Mouse (Mus musculus): ENCODE results near the gene Acrbp. TPM values are rescaled to one million over a fixed set of nuclear protein-coding genes. Genes with fewer than 3 reads are reported as not detected.
"Not testable (repeated sequence)": the region's sequence is repeated elsewhere in the genome, so short reads cannot be mapped to it uniquely, and the experiment has no call there.

Gene Acrbp
- polyA plus RNA-seq, 1 experiment from 2014 or later, result 4.4 TPM

- H3K4me1 ChIP-seq (ENCODE audit: insufficient read depth, low read depth, low read length), result peaks cover 5% of the 10 kb centered on the region; the same call in 1 of the 2 replicates
- H3K36me3 ChIP-seq (ENCODE audit: insufficient read depth, low read length), result no peaks in the 10 kb centered on the region
- TF ChIP-seq EP300 (IDR thresholded peaks at IDR 0.05) (no peak), CTCF (IDR thresholded peaks at IDR 0.05) (no peak)
- ATAC-seq (peak; percentile 86), DNase-seq (ENCODE audit: low spot score) (peak; percentile 92)
- no peaks in the 10 kb centered on the region for H3K9me3 ChIP-seq (ENCODE audit: low read length)
- no peaks in the 10 kb centered on the region for H3K27me3 ChIP-seq (replicated peaks; ENCODE audit: insufficient read depth, low read length)
- WGBS, result 1% methylated on average over 24 of the region's 78 CpGs
- peak overlapping the region; percentile 80 for H3K4me3 ChIP-seq (ENCODE audit: low read depth, low read length)
- H3K9ac ChIP-seq (replicated peaks; ENCODE audit: low read depth), result peak overlapping the region; percentile 82
- peak overlapping the region; percentile 98 for H3K27ac ChIP-seq (ENCODE audit: low read length)
- H3K4me2 ChIP-seq (replicated peaks; ENCODE audit: low read depth, low read length), result peak overlapping the region; percentile 77
These were observed 40.1 kb upstream of the Acrbp start for GRCm38 (mm10) chr6:125009181-125010073.

- H3K4me2 ChIP-seq (replicated peaks; ENCODE audit: low read depth, low read length), result no peak overlapping the region
- H3K9ac ChIP-seq (replicated peaks; ENCODE audit: low read depth), result no peak overlapping the region
- ATAC-seq, result no peak
- no peak overlapping the region for H3K4me3 ChIP-seq (ENCODE audit: low read depth, low read length)
- no peaks in the 10 kb centered on the region for H3K27me3 ChIP-seq (replicated peaks; ENCODE audit: insufficient read depth, low read length)
- no peak for DNase-seq (ENCODE audit: low spot score)
- H3K9me3 ChIP-seq (ENCODE audit: low read length), result no peaks in the 10 kb centered on the region
- no peak overlapping the region for H3K27ac ChIP-seq (ENCODE audit: low read length)
- 96% methylated on average over 3 of the region's 3 CpGs for WGBS
- no peaks in the 10 kb centered on the region for H3K4me1 ChIP-seq (ENCODE audit: insufficient read depth, low read depth, low read length)
- TF ChIP-seq CTCF (IDR thresholded peaks at IDR 0.05), result no peak
- no peak for TF ChIP-seq EP300 (IDR thresholded peaks at IDR 0.05)
- H3K36me3 ChIP-seq (ENCODE audit: insufficient read depth, low read length), result peaks cover 4% of the 10 kb centered on the region; the same call in 1 of the 2 replicates
These were observed 31.8 kb upstream of the Acrbp start for GRCm38 (mm10) chr6:125017682-125018081.

DNA sequence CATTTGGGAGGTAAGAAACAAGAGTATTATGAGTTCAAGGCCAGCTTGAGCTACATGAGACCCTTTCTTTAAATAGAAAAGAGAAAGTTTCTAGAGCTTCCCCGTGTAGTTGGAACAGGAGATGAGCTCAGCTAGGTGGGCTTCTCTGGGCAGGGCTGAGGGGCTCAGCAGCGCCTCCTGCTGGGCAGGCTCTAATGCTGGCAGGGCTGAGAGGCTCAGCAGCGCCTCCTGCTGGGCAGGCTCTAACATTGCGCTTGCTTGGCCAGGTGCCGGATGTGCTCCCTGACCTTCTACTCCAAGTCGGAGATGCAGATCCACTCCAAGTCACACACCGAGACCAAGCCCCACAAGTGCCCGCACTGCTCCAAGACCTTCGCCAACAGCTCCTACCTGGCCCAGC lies 19.0 kb upstream of the Acrbp start:
- WGBS, result 20% methylated on average over 6 of the region's 9 CpGs
- H3K9ac ChIP-seq (replicated peaks; ENCODE audit: low read depth); H3K9me3 ChIP-seq (ENCODE audit: low read length); H3K27ac ChIP-seq (ENCODE audit: low read length); H3K4me1 ChIP-seq (ENCODE audit: insufficient read depth, low read depth, low read length); H3K27me3 ChIP-seq (replicated peaks; ENCODE audit: insufficient read depth, low read length); H3K4me3 ChIP-seq (ENCODE audit: low read depth, low read length); H3K4me2 ChIP-seq (replicated peaks; ENCODE audit: low read depth, low read length); ATAC-seq: not testable (repeated sequence)
- peak; percentile 96 for TF ChIP-seq CTCF (IDR thresholded peaks at IDR 0.05)
- DNase-seq (ENCODE audit: low spot score), result peak; percentile 64
- peaks cover 40% of the 10 kb centered on the region for H3K36me3 ChIP-seq (ENCODE audit: insufficient read depth, low read length)

DNA sequence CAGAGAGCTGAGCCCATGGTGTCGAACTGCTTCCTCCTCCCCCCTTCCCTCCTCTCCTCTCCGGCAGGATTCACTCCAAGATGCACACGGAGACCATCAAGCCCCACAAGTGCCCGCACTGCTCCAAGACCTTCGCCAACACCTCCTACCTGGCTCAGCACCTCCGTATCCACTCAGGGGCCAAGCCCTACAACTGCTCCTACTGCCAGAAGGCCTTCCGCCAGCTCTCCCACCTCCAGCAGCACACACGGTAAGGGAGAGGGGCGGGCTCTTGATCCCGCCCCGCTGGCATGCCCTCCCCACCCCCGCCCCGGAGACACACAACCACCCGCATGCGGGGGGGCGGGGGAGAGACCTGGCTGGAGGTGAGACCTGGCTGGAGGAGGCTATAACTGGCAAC lies 17.9 kb upstream of the Acrbp start:
- Histone ChIP-seq H3K9me3 (ENCODE audit: low read length) (no peaks in the 10 kb centered on the region), H3K4me1 (ENCODE audit: insufficient read depth, low read depth, low read length) (no peaks in the 10 kb centered on the region), H3K4me3 (ENCODE audit: low read depth, low read length) (no peak overlapping the region), H3K9ac (replicated peaks; ENCODE audit: low read depth) (no peak overlapping the region), H3K4me2 (replicated peaks; ENCODE audit: low read depth, low read length) (no peak overlapping the region), H3K27ac (ENCODE audit: low read length) (no peak overlapping the region), H3K36me3 (ENCODE audit: insufficient read depth, low read length) (peaks cover 45% of the 10 kb centered on the region), H3K27me3 (replicated peaks; ENCODE audit: insufficient read depth, low read length) (no peaks in the 10 kb centered on the region)
- ATAC-seq, result no peak
- no peak for DNase-seq (ENCODE audit: low spot score)
- WGBS, result 87% methylated on average over 16 of the region's 16 CpGs
- TF ChIP-seq EP300 (IDR thresholded peaks at IDR 0.05) (no peak), CTCF (IDR thresholded peaks at IDR 0.05) (no peak)

- no peak overlapping the region for H3K9ac ChIP-seq (replicated peaks; ENCODE audit: low read depth)
- no peak for DNase-seq (ENCODE audit: low spot score)
- H3K4me1 ChIP-seq (ENCODE audit: insufficient read depth, low read depth, low read length), result peaks cover 6% of the 10 kb centered on the region; the same call in 1 of the 2 replicates
- peak overlapping the region; percentile 56 for H3K4me2 ChIP-seq (replicated peaks; ENCODE audit: low read depth, low read length)
- peaks cover 23% of the 10 kb centered on the region for H3K36me3 ChIP-seq (ENCODE audit: insufficient read depth, low read length)
- no peak for TF ChIP-seq CTCF (IDR thresholded peaks at IDR 0.05)
- no peak for ATAC-seq
- H3K4me3 ChIP-seq (ENCODE audit: low read depth, low read length), result no peak overlapping the region
- peak overlapping the region; percentile 44; the same call in 1 of the 2 replicates for H3K27ac ChIP-seq (ENCODE audit: low read length)
- H3K27me3 ChIP-seq (replicated peaks; ENCODE audit: insufficient read depth, low read length), result no peaks in the 10 kb centered on the region
- no peaks in the 10 kb centered on the region for H3K9me3 ChIP-seq (ENCODE audit: low read length)
- WGBS, result 93% methylated on average over 4 of the region's 4 CpGs
These were observed 10.8 kb upstream of the Acrbp start for GRCm38 (mm10) chr6:125038666-125039065.

- H3K9me3 ChIP-seq (ENCODE audit: low read length), result no peaks in the 10 kb centered on the region
- no peaks in the 10 kb centered on the region for H3K27me3 ChIP-seq (replicated peaks; ENCODE audit: insufficient read depth, low read length)
- H3K9ac ChIP-seq (replicated peaks; ENCODE audit: low read depth), result 0 out of 2 replicates have a peak overlapping the region, but pooled peaks have one; percentile 12
- H3K36me3 ChIP-seq (ENCODE audit: insufficient read depth, low read length), result peaks cover 22% of the 10 kb centered on the region
- 8% methylated on average over 8 of the region's 8 CpGs for WGBS
- H3K27ac ChIP-seq (ENCODE audit: low read length), result peak overlapping the region; percentile 44; the same call in 1 of the 2 replicates
- DNase-seq (ENCODE audit: low spot score) (no peak), ATAC-seq (peak; percentile 2)
- TF ChIP-seq EP300 (IDR thresholded peaks at IDR 0.05), result no peak
- no peak for TF ChIP-seq CTCF (IDR thresholded peaks at IDR 0.05)
- H3K4me1 ChIP-seq (ENCODE audit: insufficient read depth, low read depth, low read length), result peaks cover 6% of the 10 kb centered on the region; the same call in 1 of the 2 replicates
- peak overlapping the region; percentile 56 for H3K4me2 ChIP-seq (replicated peaks; ENCODE audit: low read depth, low read length)
- H3K4me3 ChIP-seq (ENCODE audit: low read depth, low read length), result peak overlapping the region; percentile 48
These were observed 10.4 kb upstream of the Acrbp start for GRCm38 (mm10) chr6:125039131-125039530.
